Mouse (Mus musculus) intestine, embryonic 16.5 days (tissue): ENCODE data around the gene Pbx1. TPM values are rescaled to one million over a fixed set of nuclear protein-coding genes. Genes with fewer than 3 reads are reported as not detected.

Experiments used
- ATAC-seq: fragments of 200-750 bp; cut with Nextera tagmentation; 2 replicates; pipeline ENCODE4 v1.8.0; 2017; ENCODE audit warnings: moderate TSS enrichment, moderate library complexity
- H3K27ac ChIP-seq: fragments of 300-500 bp; sonication (generic); 2 replicates; pipeline ENCODE4 v1.5.1; 2014; ENCODE audit warnings: mild to moderate bottlenecking, low read length
- H3K27me3 ChIP-seq: fragments of 300-500 bp; sonication (generic); replicated peaks from 2 replicates; pipeline ENCODE4 v1.6.1; 2014; ENCODE audit warnings: low read length, control low read depth, mixed read lengths; ENCODE audit not compliant: control insufficient read depth, insufficient read depth
- H3K36me3 ChIP-seq: fragments of 300-500 bp; sonication (generic); 2 replicates; pipeline ENCODE4 v1.6.1; 2014; ENCODE audit warnings: low read length, control low read depth; ENCODE audit not compliant: control insufficient read depth, insufficient read depth
- H3K4me1 ChIP-seq: fragments of 300-500 bp; sonication (generic); 2 replicates; pipeline ENCODE4 v1.6.1; 2014; ENCODE audit warnings: low read length, control low read depth, mixed read lengths; ENCODE audit not compliant: control insufficient read depth, insufficient read depth
- H3K4me2 ChIP-seq: fragments of 300-500 bp; sonication (generic); 2 replicates; pipeline ENCODE4 v1.6.1; 2014; ENCODE audit warnings: low read depth, low read length, control low read depth
- H3K4me3 ChIP-seq: fragments of 300-500 bp; sonication (generic); 2 replicates; pipeline ENCODE4 v1.5.1; 2014; ENCODE audit warnings: mild to moderate bottlenecking, low read length
- H3K9ac ChIP-seq: fragments of 300-500 bp; sonication (generic); 2 replicates; pipeline ENCODE4 v1.6.1; 2014; ENCODE audit warnings: low read depth, low read length
- H3K9me3 ChIP-seq: fragments of 300-500 bp; sonication (generic); 2 replicates; pipeline ENCODE4 v1.6.1; 2016; ENCODE audit warnings: low read length, control low read depth; ENCODE audit not compliant: control insufficient read depth
- WGBS: fragments of 180-500 bp; shearing (Covaris S2); extraction: QIAGEN DNeasy Blood & Tissue Kit; methylation state at CpG from one replicate; pipeline ENCODE4 v1.1.7; 2014; 5-methylcytosine and 5-hydroxymethylcytosine counted together
- polyA plus RNA-seq: library from polyadenylated mRNA; unstranded; fragments of >200 nt; fragmentation: Nextera tagmentation; extraction: Ambion mirVana; gene quantifications from 2 replicates; pipeline ENCODE4 v1.2.1, GENCODE M21; 2015

The Pbx1 gene
- polyA plus RNA-seq, 1 experiment from 2014 or later = 17.2 TPM

GRCm38 (mm10) chr1:168299928-168300365 lies 132.1 kb downstream of the Pbx1 start:
- H3K9me3 ChIP-seq = no peaks in the 10 kb centered on the region
- WGBS = 63% methylated on average over 12 of the region's 12 CpGs
- ATAC-seq = no peak
- no peaks in the 10 kb centered on the region for H3K27me3 ChIP-seq
- no peaks in the 10 kb centered on the region for H3K36me3 ChIP-seq
- H3K4me1 ChIP-seq = peaks cover 6% of the 10 kb centered on the region
- no peak overlapping the region for H3K27ac ChIP-seq
- H3K4me3 ChIP-seq = no peak overlapping the region
- H3K4me2 ChIP-seq = no peak overlapping the region
- H3K9ac ChIP-seq = no peak overlapping the region

- Histone ChIP-seq H3K27ac (no peak overlapping the region), H3K27me3 (no peaks in the 10 kb centered on the region), H3K4me3 (no peak overlapping the region), H3K4me1 (peaks cover 6% of the 10 kb centered on the region), H3K4me2 (no peak overlapping the region), H3K9me3 (no peaks in the 10 kb centered on the region), H3K9ac (no peak overlapping the region), H3K36me3 (no peaks in the 10 kb centered on the region)
- 84% methylated on average over 8 of the region's 8 CpGs for WGBS
- no peak for ATAC-seq
These were observed 132.9 kb downstream of the Pbx1 start for GRCm38 (mm10) chr1:168299181-168299580.

- no peak overlapping the region for H3K9ac ChIP-seq
- H3K36me3 ChIP-seq = no peaks in the 10 kb centered on the region
- ATAC-seq = no peak
- no peak overlapping the region for H3K4me3 ChIP-seq
- H3K27ac ChIP-seq = no peak overlapping the region
- H3K27me3 ChIP-seq = no peaks in the 10 kb centered on the region
- 50% methylated on average over 2 of the region's 2 CpGs for WGBS
- H3K9me3 ChIP-seq = no peaks in the 10 kb centered on the region
- peaks cover 8% of the 10 kb centered on the region for H3K4me1 ChIP-seq
- no peak overlapping the region for H3K4me2 ChIP-seq
These were observed 135.8 kb downstream of the Pbx1 start for GRCm38 (mm10) chr1:168296290-168296689.

GRCm38 (mm10) chr1:168295782-168296181 lies 136.3 kb downstream of the Pbx1 start:
- WGBS = 72% methylated on average over 4 of the region's 4 CpGs
- Histone ChIP-seq H3K9me3 (no peaks in the 10 kb centered on the region), H3K27ac (no peak overlapping the region), H3K36me3 (no peaks in the 10 kb centered on the region), H3K4me1 (peaks cover 9% of the 10 kb centered on the region), H3K4me3 (no peak overlapping the region), H3K9ac (no peak overlapping the region), H3K4me2 (no peak overlapping the region), H3K27me3 (no peaks in the 10 kb centered on the region)
- peak; percentile 54; the same call in 1 of the 2 replicates for ATAC-seq

GRCm38 (mm10) chr1:168293673-168294072 lies 138.4 kb downstream of the Pbx1 start:
- ATAC-seq = no peak
- Histone ChIP-seq H3K4me3 (no peak overlapping the region), H3K9ac (no peak overlapping the region), H3K36me3 (no peaks in the 10 kb centered on the region), H3K4me2 (no peak overlapping the region), H3K4me1 (peaks cover 20% of the 10 kb centered on the region), H3K27ac (no peak overlapping the region), H3K27me3 (no peaks in the 10 kb centered on the region), H3K9me3 (no peaks in the 10 kb centered on the region)
- 95% methylated on average over 1 of the region's 1 CpGs for WGBS

GRCm38 (mm10) chr1:168292106-168292505 lies 140.0 kb downstream of the Pbx1 start:
- no peak overlapping the region for H3K27ac ChIP-seq
- no peak overlapping the region for H3K9ac ChIP-seq
- H3K4me2 ChIP-seq = no peak overlapping the region
- H3K4me3 ChIP-seq = no peak overlapping the region
- 68% methylated on average over 9 of the region's 9 CpGs for WGBS
- no peak for ATAC-seq
- no peaks in the 10 kb centered on the region for H3K27me3 ChIP-seq
- H3K4me1 ChIP-seq = peaks cover 32% of the 10 kb centered on the region
- H3K9me3 ChIP-seq = no peaks in the 10 kb centered on the region
- no peaks in the 10 kb centered on the region for H3K36me3 ChIP-seq

- no peaks in the 10 kb centered on the region for H3K27me3 ChIP-seq
- no peak overlapping the region for H3K4me3 ChIP-seq
- peaks cover 32% of the 10 kb centered on the region for H3K4me1 ChIP-seq
- no peaks in the 10 kb centered on the region for H3K36me3 ChIP-seq
- H3K9ac ChIP-seq = no peak overlapping the region
- no peak overlapping the region for H3K4me2 ChIP-seq
- no peak for ATAC-seq
- WGBS = 85% methylated on average over 6 of the region's 6 CpGs
- H3K9me3 ChIP-seq = no peaks in the 10 kb centered on the region
- H3K27ac ChIP-seq = no peak overlapping the region
These were observed 140.4 kb downstream of the Pbx1 start for GRCm38 (mm10) chr1:168291643-168292040.

GRCm38 (mm10) chr1:168291001-168291642 lies 140.9 kb downstream of the Pbx1 start:
- WGBS = 51% methylated on average over 11 of the region's 11 CpGs

GRCm38 (mm10) chr1:168290236-168290985 lies 141.7 kb downstream of the Pbx1 start:
- no peaks in the 10 kb centered on the region for H3K36me3 ChIP-seq
- no peak for ATAC-seq
- no peaks in the 10 kb centered on the region for H3K9me3 ChIP-seq
- no peak overlapping the region for H3K9ac ChIP-seq
- H3K27ac ChIP-seq = no peak overlapping the region
- H3K4me2 ChIP-seq = no peak overlapping the region
- no peaks in the 10 kb centered on the region for H3K27me3 ChIP-seq
- 83% methylated on average over 8 of the region's 8 CpGs for WGBS
- no peak overlapping the region for H3K4me3 ChIP-seq
- H3K4me1 ChIP-seq = peaks cover 26% of the 10 kb centered on the region

More at GRCm38 (mm10) chr1:168291001-168291642, 140.9 kb downstream of the Pbx1 start:
- ATAC-seq = no peak
- H3K9ac ChIP-seq = no peak overlapping the region
- H3K36me3 ChIP-seq = no peaks in the 10 kb centered on the region
- H3K4me1 ChIP-seq = peaks cover 28% of the 10 kb centered on the region
- H3K4me2 ChIP-seq = no peak overlapping the region
- no peak overlapping the region for H3K4me3 ChIP-seq
- H3K27ac ChIP-seq = no peak overlapping the region
- H3K27me3 ChIP-seq = no peaks in the 10 kb centered on the region
- H3K9me3 ChIP-seq = no peaks in the 10 kb centered on the region
